Mouse (Mus musculus) megakaryocyte, embryonic 14.5 days (primary cell): ENCODE data around the gene Adam33. TPM values are rescaled to one million over a fixed set of nuclear protein-coding genes. Genes with fewer than 3 reads are reported as not detected.

ENCODE experiments used
- H3K27me3 ChIP-seq: replicated peaks from 2 replicates; pipeline ENCODE3; 2012; ENCODE audit warnings: inconsistent platforms
- H3K36me3 ChIP-seq: replicated peaks from 2 replicates; pipeline ENCODE3; 2012; ENCODE audit warnings: low read length, inconsistent platforms, mixed read lengths
- H3K4me1 ChIP-seq: 2 replicates; pipeline ENCODE4 v1.6.1; 2012; ENCODE audit warnings: inconsistent platforms
- H3K4me3 ChIP-seq: replicated peaks from 2 replicates; pipeline ENCODE3; 2012; ENCODE audit warnings: moderate library complexity, mild to moderate bottlenecking, inconsistent platforms
- H3K9me3 ChIP-seq: 2 replicates; pipeline ENCODE4 v1.6.1; 2012; ENCODE audit warnings: inconsistent platforms
- FLI1 ChIP-seq: IDR thresholded peaks from 2 replicates; pipeline ENCODE4 v1.6.1; 2012; ENCODE audit warnings: low read length, inconsistent platforms, mixed read lengths
- GATA1 ChIP-seq: IDR thresholded peaks from 3 replicates; pipeline ENCODE4 v1.6.1; 2012; ENCODE audit warnings: mixed read lengths, low read length, inconsistent platforms, borderline replicate concordance
- polyA plus RNA-seq: library from polyadenylated mRNA; stranded (reverse); fragments of >175 nt; gene quantifications from 2 replicates; pipeline ENCODE4 v1.2.3, GENCODE M21; 2012; ENCODE audit warnings: low replicate concordance; ENCODE audit not compliant: insufficient read depth

The Adam33 gene
- polyA plus RNA-seq, 1 experiment, result 1.9 TPM

DNA sequence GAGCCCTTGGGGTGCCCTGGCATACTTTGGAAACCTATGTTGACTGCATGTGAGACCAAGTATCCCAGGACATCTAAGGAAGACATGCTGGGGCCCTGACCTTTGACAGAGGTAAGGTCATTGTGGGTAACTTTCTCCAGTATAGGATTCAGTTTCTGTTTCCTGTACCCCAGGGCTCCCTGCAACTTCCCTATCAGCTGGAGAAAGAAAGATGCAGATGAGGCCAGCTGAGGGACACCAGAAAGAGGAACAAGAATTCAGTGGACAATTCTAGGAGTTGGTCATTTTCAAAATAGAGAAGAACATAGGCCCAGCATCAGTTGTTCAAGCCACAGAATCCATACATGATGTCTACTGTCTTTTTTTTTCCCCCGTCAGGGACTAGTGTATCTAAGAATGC, 26.0 kb upstream of the Adam33 start:
- Histone ChIP-seq H3K4me3 (no peak overlapping the region), H3K9me3 (no peaks in the 10 kb centered on the region), H3K4me1 (peaks cover 74% of the 10 kb centered on the region), H3K27me3 (peaks cover 27% of the 10 kb centered on the region), H3K36me3 (no peaks in the 10 kb centered on the region)
- TF ChIP-seq FLI1 (no peak), GATA1 (no peak)

GRCm38 (mm10) chr2:131088581-131088980, 25.0 kb upstream of the Adam33 start:
- Histone ChIP-seq H3K4me3 (no peak overlapping the region), H3K36me3 (no peaks in the 10 kb centered on the region), H3K27me3 (peaks cover 37% of the 10 kb centered on the region), H3K4me1 (peaks cover 66% of the 10 kb centered on the region), H3K9me3 (no peaks in the 10 kb centered on the region)
- TF ChIP-seq FLI1 (no peak), GATA1 (no peak)

- peaks cover 52% of the 10 kb centered on the region for H3K27me3 ChIP-seq
- TF ChIP-seq FLI1 (no peak), GATA1 (no peak)
- no peaks in the 10 kb centered on the region for H3K9me3 ChIP-seq
- H3K36me3 ChIP-seq, result no peaks in the 10 kb centered on the region
- H3K4me3 ChIP-seq, result peak within 1 kb of the TSS; percentile 66
- H3K4me1 ChIP-seq, result peaks cover 69% of the 10 kb centered on the region
Measured at GRCm38 (mm10) chr2:131086667-131087390, 23.2 kb upstream of the Adam33 start, which contains the start of gene Siglec1. Gene Siglec1, minus strand, starts transcription at chr2:131086765.

GRCm38 (mm10) chr2:131084206-131084605, 20.6 kb upstream of the Adam33 start:
- Histone ChIP-seq H3K36me3 (no peaks in the 10 kb centered on the region), H3K9me3 (no peaks in the 10 kb centered on the region), H3K27me3 (peaks cover 77% of the 10 kb centered on the region), H3K4me1 (peaks cover 69% of the 10 kb centered on the region), H3K4me3 (no peak overlapping the region)
- TF ChIP-seq GATA1, result no peak
- TF ChIP-seq FLI1, result no peak

DNA sequence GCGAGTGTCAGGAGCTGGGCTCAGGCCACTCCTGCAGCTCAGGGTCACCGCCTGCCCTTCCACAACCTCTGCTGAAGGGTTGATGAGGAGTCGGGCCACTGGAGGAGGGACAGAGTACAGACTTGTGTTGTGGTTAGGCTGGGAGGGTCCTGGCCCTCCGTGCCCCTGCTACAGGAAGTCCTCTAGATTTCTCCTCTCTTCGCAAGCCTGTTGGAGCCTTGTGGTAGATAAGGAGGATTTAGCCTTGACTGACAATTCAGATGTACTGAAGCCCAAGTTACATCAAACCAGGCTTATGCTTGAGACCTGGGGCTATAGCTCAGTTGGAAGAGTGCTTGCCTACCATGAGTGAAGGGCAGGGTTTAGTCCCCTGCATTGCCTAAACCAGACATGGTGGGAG, 16.9 kb upstream of the Adam33 start:
- Histone ChIP-seq H3K9me3 (peaks cover 9% of the 10 kb centered on the region; the same call in 1 of the 2 replicates), H3K4me3 (peak overlapping the region; percentile 53), H3K27me3 (peaks cover 91% of the 10 kb centered on the region), H3K4me1 (peaks cover 71% of the 10 kb centered on the region), H3K36me3 (peaks cover 3% of the 10 kb centered on the region)
- TF ChIP-seq FLI1 (no peak), GATA1 (no peak; the same call in 2 of the 3 replicates)

GRCm38 (mm10) chr2:131072536-131072935, 8.9 kb upstream of the Adam33 start:
- peaks cover 64% of the 10 kb centered on the region for H3K4me1 ChIP-seq
- no peak overlapping the region for H3K4me3 ChIP-seq
- peaks cover 5% of the 10 kb centered on the region; the same call in 1 of the 2 replicates for H3K9me3 ChIP-seq
- H3K27me3 ChIP-seq, result peaks cover 86% of the 10 kb centered on the region
- H3K36me3 ChIP-seq, result peaks cover 17% of the 10 kb centered on the region
- TF ChIP-seq GATA1 (no peak), FLI1 (no peak)

DNA sequence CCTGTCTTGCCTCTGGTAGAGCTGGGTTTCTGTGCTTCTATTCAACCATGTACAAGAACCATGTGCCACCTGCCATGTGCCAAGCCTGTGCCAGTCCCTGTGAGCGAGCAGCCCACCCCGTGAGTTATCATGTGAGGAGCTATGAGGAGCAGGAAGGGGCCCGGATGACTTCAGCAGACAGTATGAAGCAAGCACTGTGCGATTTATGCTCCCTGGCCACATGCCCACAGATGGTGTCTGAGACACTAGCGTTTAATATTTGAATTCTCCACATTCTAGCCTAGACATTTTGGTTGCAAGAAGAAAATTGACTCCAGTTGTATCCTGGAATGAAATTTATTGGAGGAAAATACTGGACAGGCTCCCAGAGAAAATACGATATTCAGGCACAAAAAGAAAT, 3.9 kb upstream of the Adam33 start:
- Histone ChIP-seq H3K4me1 (peaks cover 40% of the 10 kb centered on the region), H3K4me3 (no peak overlapping the region), H3K27me3 (peaks cover 84% of the 10 kb centered on the region), H3K9me3 (no peaks in the 10 kb centered on the region), H3K36me3 (peaks cover 3% of the 10 kb centered on the region)
- TF ChIP-seq GATA1, result no peak
- TF ChIP-seq FLI1, result no peak

- Histone ChIP-seq H3K27me3 (peaks cover 86% of the 10 kb centered on the region), H3K36me3 (no peaks in the 10 kb centered on the region), H3K4me1 (peaks cover 35% of the 10 kb centered on the region), H3K4me3 (no peak overlapping the region), H3K9me3 (peaks cover 5% of the 10 kb centered on the region; the same call in 1 of the 2 replicates)
- TF ChIP-seq FLI1, result no peak
- no peak for TF ChIP-seq GATA1
Measured at GRCm38 (mm10) chr2:131066342-131066741, 2.7 kb upstream of the Adam33 start.

DNA sequence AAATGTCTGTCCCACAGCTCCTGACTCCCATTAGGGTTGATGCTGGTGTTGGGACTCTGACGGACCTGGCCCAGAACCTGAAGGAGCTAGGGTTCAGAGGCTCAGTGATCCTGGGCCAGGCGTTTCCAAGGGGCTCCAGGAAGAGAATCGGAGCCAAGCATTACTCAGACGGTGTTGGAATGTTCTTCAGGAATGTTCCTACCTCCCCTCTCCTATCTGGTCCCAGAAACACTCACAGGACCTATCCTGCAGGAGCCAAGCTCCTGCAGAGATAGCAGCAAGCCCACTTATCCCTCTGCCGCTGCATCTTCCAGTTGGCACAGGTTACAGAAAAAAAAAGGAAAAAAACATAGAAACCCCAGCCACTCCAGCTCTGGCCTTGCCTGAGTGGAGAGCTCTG, 2.0 kb downstream of the Adam33 start:
- Histone ChIP-seq H3K4me1 (peaks cover 24% of the 10 kb centered on the region), H3K27me3 (peaks cover 93% of the 10 kb centered on the region), H3K9me3 (peaks cover 5% of the 10 kb centered on the region; the same call in 1 of the 2 replicates), H3K4me3 (no peak overlapping the region), H3K36me3 (no peaks in the 10 kb centered on the region)
- no peak for TF ChIP-seq GATA1
- TF ChIP-seq FLI1, result no peak

GRCm38 (mm10) chr2:131060784-131061183, 2.8 kb downstream of the Adam33 start:
- Histone ChIP-seq H3K4me3 (no peak overlapping the region), H3K9me3 (peaks cover 5% of the 10 kb centered on the region; the same call in 1 of the 2 replicates), H3K4me1 (peaks cover 27% of the 10 kb centered on the region), H3K36me3 (no peaks in the 10 kb centered on the region), H3K27me3 (peaks cover 92% of the 10 kb centered on the region)
- TF ChIP-seq GATA1 (no peak), FLI1 (no peak)
